Mouse (Mus musculus): ENCODE measurements around the gene Gabbr2.

- TF ChIP-seq CTCF (IDR thresholded peaks at IDR 0.05; ENCODE audit: borderline replicate concordance, extremely low read depth, insufficient read depth, insufficient read length) (no peak), POLR2A (IDR thresholded peaks at IDR 0.05; ENCODE audit: borderline replicate concordance, extremely low read depth, insufficient read depth, insufficient read length, poor library complexity, severe bottlenecking) (no peak)
These were observed 342.5 kb downstream of the Gabbr2 start for GRCm38 (mm10) chr4:46649161-46649560.
